Mouse (Mus musculus) adrenal gland, adult 18-20 months (tissue): ENCODE results near the gene Zfp961. TPM values are rescaled to one million over a fixed set of nuclear protein-coding genes. Genes with fewer than 3 reads are reported as not detected.
"Not testable (repeated sequence)": the region's sequence is repeated elsewhere in the genome, so short reads cannot be mapped to it uniquely, and the experiment has no call there.

Source experiments
- DNase-seq, 2 experiments: peaks; one replicate each; pipeline ENCODE4 v3.0.0; 2021 to 2022; ENCODE audit warnings: low spot score in 2 of 2
- total RNA-seq, 2 experiments: library from RNA; stranded (reverse); gene quantifications; 1 replicate in 1 of 2; 2 replicates in 1 of 2; pipeline ENCODE4 v1.2.3; 2021

Zfp961 gene
- total RNA-seq, 2 experiments from 2014 or later, result 15.3 to 21.1 TPM

DNA sequence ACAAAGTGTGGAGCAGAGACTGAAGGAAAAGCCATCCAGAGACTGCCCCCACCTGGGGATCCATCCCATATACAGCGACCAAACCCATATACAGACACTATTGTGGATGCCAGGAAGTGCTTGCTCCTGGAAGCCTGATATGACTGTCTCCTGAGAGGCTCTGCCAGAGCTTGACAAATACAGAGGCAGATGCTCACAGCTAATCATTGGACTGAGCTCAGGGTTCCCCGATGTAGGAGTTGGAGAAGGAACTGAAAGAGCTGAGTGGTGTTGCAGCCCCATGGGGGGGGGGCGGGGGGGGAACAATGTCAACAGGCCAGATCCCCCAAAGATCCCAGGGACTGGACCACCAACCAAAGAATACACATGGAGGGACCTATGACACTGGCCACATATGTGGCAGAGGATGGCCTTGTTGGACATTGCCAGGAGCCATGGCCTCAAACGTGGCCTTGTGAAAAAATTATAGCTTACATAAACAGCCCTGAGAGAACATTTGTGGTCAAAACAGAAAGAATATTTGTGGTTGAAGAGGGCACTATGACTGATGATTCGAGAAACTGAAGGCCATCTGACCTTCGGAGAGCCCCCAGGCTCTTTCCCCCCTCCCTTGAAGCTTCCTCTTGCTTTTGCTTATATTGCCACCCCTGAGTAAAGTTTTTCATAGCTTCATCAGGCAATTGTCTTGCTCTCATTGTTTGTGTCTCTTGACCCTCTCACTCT lies 62.8 kb downstream of the Zfp961 start:
- DNase-seq, result not testable (repeated sequence)

DNA sequence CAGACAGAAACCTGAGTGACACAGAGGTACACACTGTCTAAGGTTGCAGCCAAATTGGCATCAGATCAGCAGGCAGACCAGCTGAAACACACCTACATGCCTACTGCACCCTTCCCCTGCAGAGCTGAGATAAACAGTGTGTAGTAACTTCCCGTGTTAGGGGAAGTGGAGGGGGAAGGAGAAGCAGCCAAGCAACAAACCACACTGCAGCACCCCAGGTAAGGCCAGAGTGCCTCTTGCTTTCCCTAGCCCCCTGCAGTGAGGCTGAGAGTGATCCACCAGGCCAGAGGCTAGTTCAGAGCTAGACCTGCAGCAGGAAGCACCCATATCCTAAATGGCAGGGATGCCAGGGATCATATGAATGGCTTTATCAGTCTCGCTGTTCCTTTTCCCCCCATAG lies 66.5 kb downstream of the Zfp961 start:
- not testable (repeated sequence) for DNase-seq

DNA sequence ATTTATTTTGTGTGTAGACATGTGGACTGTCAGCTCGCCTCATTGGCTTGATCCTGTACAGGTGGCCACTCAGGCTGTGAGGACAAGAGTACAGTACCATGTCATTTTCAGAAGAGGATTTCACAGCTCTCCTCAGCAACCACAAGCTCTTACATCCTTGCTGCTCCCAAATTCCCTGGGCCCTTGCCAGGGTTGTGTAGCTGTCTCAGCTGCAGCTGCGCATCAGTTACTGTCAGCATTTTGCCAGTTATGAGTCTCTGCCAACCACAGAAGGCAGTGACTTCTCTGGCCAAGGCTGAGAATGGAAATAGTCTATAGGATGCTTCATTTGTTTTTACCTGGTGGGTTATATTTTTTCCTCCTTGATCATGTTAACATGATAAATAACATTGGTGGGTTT lies 67.3 kb downstream of the Zfp961 start:
- DNase-seq, result no peak

DNA sequence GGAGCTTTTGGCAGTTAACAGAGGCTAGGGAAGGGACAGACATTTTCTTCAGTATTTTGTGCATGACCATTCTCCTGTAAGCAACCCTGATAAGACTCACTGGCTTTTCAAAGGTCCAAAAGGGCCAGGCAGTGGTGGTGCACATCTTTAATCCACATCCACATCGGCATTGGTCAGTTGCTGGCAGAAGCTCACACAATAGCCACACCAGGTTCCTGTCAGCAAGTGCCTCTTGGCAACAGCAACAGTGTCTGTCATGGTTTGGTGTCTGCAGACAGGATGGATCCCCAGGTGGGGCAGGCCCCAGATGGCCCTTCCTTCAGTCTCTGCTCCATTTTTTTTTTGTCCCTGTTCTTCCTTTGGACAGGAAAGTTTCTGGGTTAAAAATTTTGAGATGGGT lies 68.2 kb downstream of the Zfp961 start:
- DNase-seq, result not testable (repeated sequence)

DNA sequence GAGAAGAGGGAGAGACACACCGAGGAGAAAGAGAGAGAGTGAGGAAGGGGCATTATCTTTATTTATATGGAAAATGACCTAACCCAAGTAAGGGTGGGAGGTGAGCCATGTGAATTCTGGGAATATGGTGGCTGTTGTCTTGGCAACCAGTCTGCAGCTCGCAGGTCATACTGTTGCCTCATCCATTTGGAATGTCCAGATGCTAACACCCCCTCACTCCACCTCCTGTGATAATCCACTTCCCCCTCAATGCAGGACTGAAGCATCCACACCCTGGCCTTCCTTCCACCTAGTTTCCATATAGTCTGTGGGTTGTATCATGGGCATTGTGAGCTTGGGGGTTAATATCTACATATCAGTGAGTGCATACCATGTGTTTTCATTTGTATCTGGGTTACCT lies 69.0 kb downstream of the Zfp961 start:
- no peak for DNase-seq

DNA sequence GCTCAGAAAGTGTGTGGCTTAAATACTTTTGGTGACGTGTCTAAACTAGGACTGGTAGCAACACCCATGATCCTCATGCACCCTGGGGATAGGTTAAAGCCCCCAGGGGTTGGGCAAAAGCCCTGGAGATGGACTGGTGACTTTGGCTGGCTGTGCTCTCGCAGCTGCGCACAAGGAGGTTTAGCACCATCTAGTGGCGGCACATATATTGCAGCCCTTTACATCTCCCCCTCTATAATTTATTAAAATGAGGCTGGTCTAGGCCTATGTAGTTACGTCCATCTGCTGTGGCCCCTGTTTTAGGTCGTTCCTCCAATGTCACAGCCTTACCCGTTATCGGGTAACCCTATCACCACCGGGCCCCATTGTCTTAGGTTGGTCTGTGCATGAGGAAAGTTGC lies 74.0 kb downstream of the Zfp961 start:
- peak; percentile 31 to 52 for DNase-seq

DNA sequence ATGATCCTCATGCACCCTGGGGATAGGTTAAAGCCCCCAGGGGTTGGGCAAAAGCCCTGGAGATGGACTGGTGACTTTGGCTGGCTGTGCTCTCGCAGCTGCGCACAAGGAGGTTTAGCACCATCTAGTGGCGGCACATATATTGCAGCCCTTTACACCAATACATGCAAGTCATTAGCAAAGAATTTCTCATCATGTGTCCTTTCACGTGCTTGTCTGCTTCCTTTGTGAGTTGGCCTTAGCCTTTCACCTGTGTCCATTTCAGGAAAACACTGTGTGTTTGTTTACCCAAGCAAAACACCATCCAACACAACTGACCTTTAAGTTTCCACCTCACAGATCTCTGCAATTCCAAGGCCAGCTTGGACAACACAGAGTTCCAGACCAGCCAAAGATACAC lies 82.1 kb downstream of the Zfp961 start:
- peak; percentile 44 to 58 for DNase-seq

DNA sequence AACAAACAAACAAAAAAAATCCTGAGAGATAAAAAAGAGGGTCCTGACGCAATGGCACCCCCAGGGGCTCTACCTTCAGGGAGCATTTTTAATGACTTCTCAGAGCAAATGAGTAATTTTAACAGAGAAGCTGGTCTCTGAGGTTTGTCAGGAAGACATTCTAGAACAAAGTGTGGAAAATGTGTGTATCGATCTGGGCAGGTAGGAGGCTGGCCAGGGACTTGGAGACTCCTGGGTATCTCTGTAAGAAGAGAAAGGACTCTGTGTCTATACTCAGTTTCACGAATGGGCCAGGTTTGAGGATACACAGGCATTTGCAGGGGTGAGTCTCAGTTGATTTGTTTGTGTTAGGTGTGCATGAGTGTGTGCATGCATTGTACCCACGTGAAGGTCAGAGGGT lies 90.1 kb downstream of the Zfp961 start, which contains the start of gene Olfr372:
Olfr372 (plus strand) TSS at position 301 of the 400 bp plus-strand sequence.
- DNase-seq, result not testable (repeated sequence)

DNA sequence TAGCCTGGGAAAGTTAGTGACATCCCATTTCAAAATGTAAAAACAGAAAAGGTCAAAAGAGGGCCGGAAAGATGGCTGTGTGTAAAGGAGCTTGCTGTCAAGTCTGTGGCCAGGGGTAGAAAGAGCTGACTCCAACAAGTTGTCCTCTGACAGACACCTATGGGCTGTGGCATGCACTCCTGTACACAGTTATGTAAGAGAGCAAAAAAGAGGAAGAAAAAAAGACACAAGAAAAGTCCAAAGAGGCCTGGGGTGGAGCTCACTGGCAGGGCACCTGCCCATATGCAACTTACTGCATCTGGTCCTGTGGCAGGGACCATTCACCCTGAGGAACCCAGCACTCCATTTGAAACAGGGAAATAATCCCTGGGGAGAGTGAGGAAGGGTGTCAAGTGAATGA lies 91.7 kb downstream of the Zfp961 start:
- no peak for DNase-seq

Other genes starting within 250 kb of the Zfp961 start
- 1 to 10 TPM; 3.5 to 4.3 TPM for gene B3gnt3, start 249.2 kb upstream of the Zfp961 start, total RNA-seq
- gene Fcho1, start 225.3 kb upstream of the Zfp961 start, total RNA-seq, result 1 to 10 TPM; 1.9 to 2.3 TPM
- 1 to 10 TPM; 5.7 to 6.4 TPM for gene Zfp709, start 69.0 kb upstream of the Zfp961 start, total RNA-seq
- 1 to 10 TPM; 5.4 to 7.0 TPM for gene Zfp882, start 42.4 kb upstream of the Zfp961 start, total RNA-seq
- gene Zfp617, start 42.4 kb upstream of the Zfp961 start, total RNA-seq, result 10 to 100 TPM; 26.5 to 36.6 TPM
- 10 to 100 TPM in 1 of 2 experiments, 1 to 10 TPM in 1; 9.5 to 15.5 TPM for gene Cyp4f18, start 58.6 kb downstream of the Zfp961 start, total RNA-seq
- not detected for gene Olfr372, start 90.2 kb downstream of the Zfp961 start, total RNA-seq
- not detected for gene Olfr373, start 132.1 kb downstream of the Zfp961 start, total RNA-seq
- not detected for gene Olfr374, start 156.0 kb downstream of the Zfp961 start, total RNA-seq
- 100 to 1,000 TPM; 210 to 289 TPM for gene Tpm4, start 183.9 kb downstream of the Zfp961 start, total RNA-seq
- 10 to 100 TPM; 51.2 to 69.1 TPM for gene Rab8a, start 210.2 kb downstream of the Zfp961 start, total RNA-seq
- gene Hsh2d, start 238.6 kb downstream of the Zfp961 start, total RNA-seq, result not detected